Mouse (Mus musculus): Measurements from ENCODE around the gene Ghdc. TPM values are rescaled to one million over a fixed set of nuclear protein-coding genes. Genes with fewer than 3 reads are reported as not detected.

The Ghdc gene
- total RNA-seq (2017), result 2.4 and 3.3 TPM in 2 replicates

- ATAC-seq (replicated peaks in 1 of 2; ENCODE audit: insufficient read depth in 1 of 2, low FRiP score in 2 of 2, low TSS enrichment in 1 of 2, low read depth in 1 of 2, poor library complexity in 2 of 2, severe bottlenecking in 2 of 2), result peak; percentile 83 to 84
Observed at GRCm38 (mm10) chr11:100770646-100771408, at the start of gene Ghdc. Ghdc (minus strand) TSS chr11:100770957.

- ATAC-seq (replicated peaks in 1 of 2; ENCODE audit: insufficient read depth in 1 of 2, low FRiP score in 2 of 2, low TSS enrichment in 1 of 2, low read depth in 1 of 2, poor library complexity in 2 of 2, severe bottlenecking in 2 of 2), result no peak
Observed at GRCm38 (mm10) chr11:100820047-100820446, 49.3 kb upstream of the Ghdc start.

GRCm38 (mm10) chr11:100819626-100820025 is 48.9 kb upstream of the Ghdc start:
- no peak for ATAC-seq (replicated peaks in 1 of 2; ENCODE audit: insufficient read depth in 1 of 2, low FRiP score in 2 of 2, low TSS enrichment in 1 of 2, low read depth in 1 of 2, poor library complexity in 2 of 2, severe bottlenecking in 2 of 2)

GRCm38 (mm10) chr11:100819048-100819447 is 48.3 kb upstream of the Ghdc start:
- no peak for ATAC-seq (replicated peaks in 1 of 2; ENCODE audit: insufficient read depth in 1 of 2, low FRiP score in 2 of 2, low TSS enrichment in 1 of 2, low read depth in 1 of 2, poor library complexity in 2 of 2, severe bottlenecking in 2 of 2)

GRCm38 (mm10) chr11:100818359-100819012 is 47.7 kb upstream of the Ghdc start:
- ATAC-seq (replicated peaks in 1 of 2; ENCODE audit: insufficient read depth in 1 of 2, low FRiP score in 2 of 2, low TSS enrichment in 1 of 2, low read depth in 1 of 2, poor library complexity in 2 of 2, severe bottlenecking in 2 of 2), result no peak

- no peak for ATAC-seq (replicated peaks in 1 of 2; ENCODE audit: insufficient read depth in 1 of 2, low FRiP score in 2 of 2, low TSS enrichment in 1 of 2, low read depth in 1 of 2, poor library complexity in 2 of 2, severe bottlenecking in 2 of 2)
Observed at GRCm38 (mm10) chr11:100817311-100817710, 46.6 kb upstream of the Ghdc start.

- no peak for ATAC-seq (replicated peaks in 1 of 2; ENCODE audit: insufficient read depth in 1 of 2, low FRiP score in 2 of 2, low TSS enrichment in 1 of 2, low read depth in 1 of 2, poor library complexity in 2 of 2, severe bottlenecking in 2 of 2)
Observed at GRCm38 (mm10) chr11:100816801-100817200, 46.0 kb upstream of the Ghdc start.

GRCm38 (mm10) chr11:100816342-100816741 is 45.6 kb upstream of the Ghdc start:
- ATAC-seq (replicated peaks in 1 of 2; ENCODE audit: insufficient read depth in 1 of 2, low FRiP score in 2 of 2, low TSS enrichment in 1 of 2, low read depth in 1 of 2, poor library complexity in 2 of 2, severe bottlenecking in 2 of 2), result no peak

- peak; percentile 82 to 89 for ATAC-seq (replicated peaks in 1 of 2; ENCODE audit: insufficient read depth in 1 of 2, low FRiP score in 2 of 2, low TSS enrichment in 1 of 2, low read depth in 1 of 2, poor library complexity in 2 of 2, severe bottlenecking in 2 of 2)
Observed at GRCm38 (mm10) chr11:100814498-100814897, 43.7 kb upstream of the Ghdc start.

GRCm38 (mm10) chr11:100811132-100811531 is 40.4 kb upstream of the Ghdc start:
- no peak for ATAC-seq (replicated peaks in 1 of 2; ENCODE audit: insufficient read depth in 1 of 2, low FRiP score in 2 of 2, low TSS enrichment in 1 of 2, low read depth in 1 of 2, poor library complexity in 2 of 2, severe bottlenecking in 2 of 2)

- no peak for ATAC-seq (replicated peaks in 1 of 2; ENCODE audit: insufficient read depth in 1 of 2, low FRiP score in 2 of 2, low TSS enrichment in 1 of 2, low read depth in 1 of 2, poor library complexity in 2 of 2, severe bottlenecking in 2 of 2)
Observed at GRCm38 (mm10) chr11:100810516-100810915, 39.8 kb upstream of the Ghdc start.

- no peak for ATAC-seq (replicated peaks in 1 of 2; ENCODE audit: insufficient read depth in 1 of 2, low FRiP score in 2 of 2, low TSS enrichment in 1 of 2, low read depth in 1 of 2, poor library complexity in 2 of 2, severe bottlenecking in 2 of 2)
Observed at GRCm38 (mm10) chr11:100806380-100807305, 35.9 kb upstream of the Ghdc start.

GRCm38 (mm10) chr11:100805535-100805934 is 34.8 kb upstream of the Ghdc start:
- no peak for ATAC-seq (replicated peaks in 1 of 2; ENCODE audit: insufficient read depth in 1 of 2, low FRiP score in 2 of 2, low TSS enrichment in 1 of 2, low read depth in 1 of 2, poor library complexity in 2 of 2, severe bottlenecking in 2 of 2)

- peak; percentile 14 to 17; a peak in 1 of 4 replicates for ATAC-seq (replicated peaks in 1 of 2; ENCODE audit: insufficient read depth in 1 of 2, low FRiP score in 2 of 2, low TSS enrichment in 1 of 2, low read depth in 1 of 2, poor library complexity in 2 of 2, severe bottlenecking in 2 of 2)
Observed at GRCm38 (mm10) chr11:100804409-100804808, 33.7 kb upstream of the Ghdc start.

GRCm38 (mm10) chr11:100799426-100799825 is 28.7 kb upstream of the Ghdc start:
- no peak for ATAC-seq (replicated peaks in 1 of 2; ENCODE audit: insufficient read depth in 1 of 2, low FRiP score in 2 of 2, low TSS enrichment in 1 of 2, low read depth in 1 of 2, poor library complexity in 2 of 2, severe bottlenecking in 2 of 2)

GRCm38 (mm10) chr11:100796585-100796984 is 25.8 kb upstream of the Ghdc start:
- ATAC-seq (replicated peaks in 1 of 2; ENCODE audit: insufficient read depth in 1 of 2, low FRiP score in 2 of 2, low TSS enrichment in 1 of 2, low read depth in 1 of 2, poor library complexity in 2 of 2, severe bottlenecking in 2 of 2), result no peak

GRCm38 (mm10) chr11:100795386-100795785 is 24.6 kb upstream of the Ghdc start:
- ATAC-seq (replicated peaks in 1 of 2; ENCODE audit: insufficient read depth in 1 of 2, low FRiP score in 2 of 2, low TSS enrichment in 1 of 2, low read depth in 1 of 2, poor library complexity in 2 of 2, severe bottlenecking in 2 of 2), result no peak
